Mouse (Mus musculus): Measurements from ENCODE around the gene Pde6d.

DNA sequence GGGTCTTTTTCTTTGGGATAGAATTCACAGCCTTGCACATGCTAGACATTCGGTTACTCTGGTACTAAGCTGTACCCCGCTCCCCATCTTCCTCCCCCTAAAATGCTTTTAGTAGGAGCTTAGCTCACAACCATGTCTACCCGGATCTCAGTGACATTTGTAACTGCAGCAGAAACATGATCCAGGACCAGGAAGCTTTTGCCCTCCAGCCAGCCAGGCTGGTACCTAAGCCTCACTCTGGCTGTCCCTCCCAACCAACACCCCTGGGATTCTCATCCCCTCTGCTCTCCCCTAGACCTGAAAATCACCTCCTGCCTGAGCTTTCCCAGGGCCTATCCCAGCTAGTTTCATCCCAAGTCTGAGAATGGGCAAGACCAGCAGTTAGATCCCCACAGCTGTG is 88.6 kb downstream of the Pde6d start:
- TF ChIP-seq CTCF (IDR thresholded peaks at IDR 0.05; ENCODE audit: extremely low read depth, insufficient read depth, insufficient read length, insufficient replicate concordance) (no peak), POLR2A (IDR thresholded peaks at IDR 0.05; ENCODE audit: low read depth, low read length) (no peak)
